Mouse (Mus musculus): ENCODE data around the gene Upf1. TPM values are rescaled to one million over a fixed set of nuclear protein-coding genes. Genes with fewer than 3 reads are reported as not detected.

Upf1 gene
- polyA plus RNA-seq, 1 experiment from 2014 or later, result 11.8 TPM

DNA sequence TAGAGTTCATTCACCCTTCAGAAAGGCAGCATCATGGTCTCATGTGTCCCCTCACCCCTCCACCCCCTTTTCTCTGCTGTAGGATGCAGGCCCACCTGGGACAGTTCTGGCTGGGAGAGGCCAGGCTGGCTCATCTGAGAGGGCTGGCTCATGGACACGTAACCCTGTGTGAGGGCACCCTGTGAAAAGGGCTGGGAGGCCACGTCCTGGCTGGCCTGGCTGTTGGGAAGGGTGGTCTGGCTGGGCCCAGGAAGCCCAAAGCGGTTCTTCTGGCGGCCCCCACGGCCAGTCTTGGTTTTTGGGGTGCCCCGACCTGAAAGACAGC is 20.2 kb downstream of the Upf1 start:
- Histone ChIP-seq H3K27me3 (replicated peaks; ENCODE audit: control insufficient read depth, insufficient read depth, low read length) (no peaks in the 10 kb centered on the region), H3K27ac (ENCODE audit: low read depth, low read length) (no peak overlapping the region), H3K36me3 (ENCODE audit: control insufficient read depth, insufficient read depth, low read length) (peaks cover 88% of the 10 kb centered on the region), H3K9me3 (replicated peaks; ENCODE audit: control insufficient read depth, low read length) (no peaks in the 10 kb centered on the region), H3K4me3 (ENCODE audit: low read depth, low read length) (no peak overlapping the region), H3K4me1 (ENCODE audit: control insufficient read depth, insufficient read depth, low read length) (peaks cover 18% of the 10 kb centered on the region), H3K9ac (ENCODE audit: low read length) (no peak overlapping the region), H3K4me2 (ENCODE audit: low read length) (no peak overlapping the region)
- DNase-seq (ENCODE audit: low spot score) (no peak), ATAC-seq (no peak)
- WGBS, result 97% methylated on average over 6 of the region's 6 CpGs

DNA sequence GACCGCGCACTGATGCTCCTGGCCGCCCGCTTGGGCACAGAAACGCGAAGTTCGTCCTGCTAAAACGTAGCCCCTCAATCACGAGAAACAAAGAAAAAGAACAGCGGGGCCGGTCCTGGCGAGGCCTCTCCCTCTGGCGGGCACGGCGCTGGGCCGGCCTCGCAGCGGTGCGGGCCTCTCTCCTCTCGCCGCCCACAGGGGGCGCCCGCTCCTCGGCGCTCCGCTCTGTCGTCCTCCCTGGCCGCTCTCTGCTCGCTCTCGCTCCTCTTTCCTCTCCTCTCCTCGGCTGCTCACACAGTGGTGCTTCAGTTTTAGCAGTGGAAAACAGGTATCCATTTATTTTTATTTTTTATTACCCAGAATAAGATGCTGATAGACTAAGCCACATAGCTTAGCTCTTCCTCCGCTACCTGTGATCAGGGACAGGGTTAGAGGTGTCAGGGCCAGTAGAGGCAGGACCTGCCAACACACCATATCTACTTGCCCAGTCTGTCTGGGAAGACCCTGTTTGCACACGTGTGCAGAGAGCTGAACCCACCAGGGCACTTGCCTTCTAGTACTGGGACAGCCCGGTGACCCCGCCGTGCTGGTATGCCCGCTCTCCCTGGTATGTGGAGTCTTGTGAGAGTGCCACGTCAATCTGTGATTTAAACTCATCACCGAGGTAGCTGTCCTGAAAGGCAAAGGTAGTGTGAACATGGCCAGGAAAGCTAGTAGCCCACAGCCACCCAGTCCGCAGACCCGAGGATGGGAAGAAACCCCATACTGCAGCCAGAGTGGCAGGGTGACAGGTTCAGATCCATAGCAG is 20.8 kb downstream of the Upf1 start:
- ATAC-seq (peak; percentile 84), DNase-seq (ENCODE audit: low spot score) (peak; percentile 85)
- Histone ChIP-seq H3K27me3 (replicated peaks; ENCODE audit: control insufficient read depth, insufficient read depth, low read length) (no peaks in the 10 kb centered on the region), H3K36me3 (ENCODE audit: control insufficient read depth, insufficient read depth, low read length) (peaks cover 87% of the 10 kb centered on the region), H3K9me3 (replicated peaks; ENCODE audit: control insufficient read depth, low read length) (no peaks in the 10 kb centered on the region), H3K27ac (ENCODE audit: low read depth, low read length) (no peak overlapping the region), H3K4me2 (ENCODE audit: low read length) (peak overlapping the region; percentile 22; the same call in 1 of the 2 replicates), H3K4me3 (ENCODE audit: low read depth, low read length) (no peak overlapping the region), H3K9ac (ENCODE audit: low read length) (0 out of 2 replicates have a peak overlapping the region, but pooled peaks have one; percentile 21), H3K4me1 (ENCODE audit: control insufficient read depth, insufficient read depth, low read length) (peaks cover 18% of the 10 kb centered on the region)
- WGBS, result 21% methylated on average over 41 of the region's 41 CpGs

- Histone ChIP-seq H3K27ac (ENCODE audit: low read depth, low read length) (no peak overlapping the region), H3K36me3 (ENCODE audit: control insufficient read depth, insufficient read depth, low read length) (peaks cover 81% of the 10 kb centered on the region), H3K27me3 (replicated peaks; ENCODE audit: control insufficient read depth, insufficient read depth, low read length) (no peaks in the 10 kb centered on the region), H3K4me2 (ENCODE audit: low read length) (0 out of 2 replicates have a peak overlapping the region, but pooled peaks have one; percentile 1), H3K9me3 (replicated peaks; ENCODE audit: control insufficient read depth, low read length) (no peaks in the 10 kb centered on the region), H3K4me3 (ENCODE audit: low read depth, low read length) (no peak overlapping the region), H3K9ac (ENCODE audit: low read length) (peak overlapping the region; percentile 43; the same call in 1 of the 2 replicates), H3K4me1 (ENCODE audit: control insufficient read depth, insufficient read depth, low read length) (peaks cover 18% of the 10 kb centered on the region)
- DNase-seq (ENCODE audit: low spot score) (no peak), ATAC-seq (no peak)
- 70% methylated on average over 19 of the region's 19 CpGs for WGBS
Observed at GRCm38 (mm10) chr8:70331526-70331925, 21.6 kb downstream of the Upf1 start.

DNA sequence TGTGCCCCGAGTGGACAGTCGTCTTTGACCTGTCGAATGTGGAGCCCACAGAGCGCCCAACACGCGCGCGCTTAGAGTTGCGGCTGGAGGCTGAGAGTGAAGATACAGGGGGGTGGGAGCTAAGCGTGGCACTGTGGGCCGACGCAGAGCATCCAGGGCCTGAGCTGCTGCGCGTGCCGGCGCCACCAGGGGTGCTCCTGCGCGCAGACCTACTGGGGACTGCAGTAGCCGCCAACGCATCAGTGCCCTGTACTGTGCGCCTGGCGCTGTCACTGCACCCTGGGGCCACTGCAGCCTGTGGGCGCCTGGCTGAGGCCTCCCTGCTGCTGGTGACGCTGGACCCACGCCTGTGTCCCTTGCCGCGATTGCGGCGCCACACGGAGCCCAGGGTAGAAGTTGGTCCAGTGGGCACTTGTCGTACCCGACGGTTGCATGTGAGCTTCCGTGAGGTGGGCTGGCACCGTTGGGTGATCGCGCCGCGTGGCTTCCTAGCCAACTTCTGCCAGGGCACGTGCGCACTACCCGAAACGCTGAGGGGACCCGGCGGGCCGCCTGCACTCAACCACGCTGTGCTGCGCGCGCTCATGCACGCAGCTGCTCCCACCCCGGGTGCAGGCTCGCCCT is 22.2 kb downstream of the Upf1 start:
- 30% methylated on average over 53 of the region's 53 CpGs for WGBS
- Histone ChIP-seq H3K4me2 (ENCODE audit: low read length) (peak overlapping the region; percentile 28; the same call in 1 of the 2 replicates), H3K27ac (ENCODE audit: low read depth, low read length) (0 out of 2 replicates have a peak overlapping the region, but pooled peaks have one; percentile 5), H3K36me3 (ENCODE audit: control insufficient read depth, insufficient read depth, low read length) (peaks cover 74% of the 10 kb centered on the region), H3K9me3 (replicated peaks; ENCODE audit: control insufficient read depth, low read length) (no peaks in the 10 kb centered on the region), H3K4me3 (ENCODE audit: low read depth, low read length) (no peak overlapping the region), H3K4me1 (ENCODE audit: control insufficient read depth, insufficient read depth, low read length) (peaks cover 18% of the 10 kb centered on the region), H3K27me3 (replicated peaks; ENCODE audit: control insufficient read depth, insufficient read depth, low read length) (no peaks in the 10 kb centered on the region), H3K9ac (ENCODE audit: low read length) (peak overlapping the region; percentile 37)
- peak; percentile 71 for DNase-seq (ENCODE audit: low spot score)
- peak; percentile 81 for ATAC-seq

DNA sequence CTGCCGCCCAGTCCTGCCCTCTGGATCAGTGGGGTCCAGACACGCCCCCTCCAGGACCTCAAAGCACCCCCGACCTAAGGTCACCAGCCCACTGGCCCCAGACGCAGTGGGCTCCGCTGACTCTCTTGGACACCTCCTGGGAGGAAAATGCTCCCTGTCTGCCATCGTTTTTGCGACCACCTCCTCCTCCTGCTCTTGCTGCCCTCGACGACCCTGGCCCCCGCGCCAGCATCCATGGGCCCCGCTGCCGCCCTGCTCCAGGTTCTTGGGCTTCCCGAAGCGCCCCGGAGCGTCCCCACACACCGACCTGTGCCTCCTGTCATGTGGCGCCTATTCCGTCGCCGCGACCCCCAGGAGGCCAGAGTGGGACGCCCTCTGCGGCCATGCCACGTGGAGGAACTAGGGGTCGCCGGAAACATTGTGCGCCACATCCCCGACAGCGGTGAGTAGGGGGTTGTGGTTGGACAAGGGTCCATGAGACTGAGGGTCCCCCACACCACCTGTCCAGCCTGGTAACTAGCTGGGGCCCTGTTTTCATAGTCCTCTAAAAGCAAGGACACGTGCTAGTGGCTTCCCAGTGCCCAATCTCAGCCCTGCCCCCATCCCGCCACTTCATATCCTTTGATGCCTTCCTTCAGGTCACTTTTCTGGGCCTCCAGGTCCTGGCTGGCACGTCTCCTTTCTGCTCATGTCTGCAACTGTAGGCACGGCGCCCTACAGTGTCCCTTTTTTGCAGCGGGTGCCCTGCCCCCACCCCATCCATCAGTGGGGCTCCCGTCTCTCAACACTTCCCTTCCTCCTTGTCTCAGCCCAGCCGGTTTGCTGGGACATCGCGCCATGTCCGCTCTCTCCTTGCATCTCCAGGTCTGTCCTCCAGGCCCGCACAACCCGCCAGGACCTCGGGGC is 23.0 kb downstream of the Upf1 start:
- no peak overlapping the region for H3K4me3 ChIP-seq (ENCODE audit: low read depth, low read length)
- peak overlapping the region; percentile 37 for H3K9ac ChIP-seq (ENCODE audit: low read length)
- 9% methylated on average over 45 of the region's 45 CpGs for WGBS
- peaks cover 18% of the 10 kb centered on the region for H3K4me1 ChIP-seq (ENCODE audit: control insufficient read depth, insufficient read depth, low read length)
- DNase-seq (ENCODE audit: low spot score) (no peak), ATAC-seq (peak; percentile 10)
- no peak overlapping the region for H3K27ac ChIP-seq (ENCODE audit: low read depth, low read length)
- H3K9me3 ChIP-seq (replicated peaks; ENCODE audit: control insufficient read depth, low read length), result no peaks in the 10 kb centered on the region
- no peaks in the 10 kb centered on the region for H3K27me3 ChIP-seq (replicated peaks; ENCODE audit: control insufficient read depth, insufficient read depth, low read length)
- peaks cover 71% of the 10 kb centered on the region for H3K36me3 ChIP-seq (ENCODE audit: control insufficient read depth, insufficient read depth, low read length)
- peak overlapping the region; percentile 28; the same call in 1 of the 2 replicates for H3K4me2 ChIP-seq (ENCODE audit: low read length)

GRCm38 (mm10) chr8:70329124-70329834 is 23.8 kb downstream of the Upf1 start, which contains the start of gene Gdf1:
Gdf1 (plus strand) TSS chr8:70329817.
- Histone ChIP-seq H3K4me2 (ENCODE audit: low read length) (peak within 1 kb of the TSS; percentile 28; the same call in 1 of the 2 replicates), H3K27me3 (replicated peaks; ENCODE audit: control insufficient read depth, insufficient read depth, low read length) (no peaks in the 10 kb centered on the region), H3K36me3 (ENCODE audit: control insufficient read depth, insufficient read depth, low read length) (peaks cover 70% of the 10 kb centered on the region), H3K9ac (ENCODE audit: low read length) (peak within 1 kb of the TSS; percentile 37), H3K27ac (ENCODE audit: low read depth, low read length) (no peak within 1 kb of the TSS), H3K4me1 (ENCODE audit: control insufficient read depth, insufficient read depth, low read length) (peaks cover 18% of the 10 kb centered on the region), H3K9me3 (replicated peaks; ENCODE audit: control insufficient read depth, low read length) (no peaks in the 10 kb centered on the region), H3K4me3 (ENCODE audit: low read depth, low read length) (no peak within 1 kb of the TSS)
- no peak for DNase-seq (ENCODE audit: low spot score)
- 29% methylated on average over 14 of the region's 14 CpGs for WGBS
- no peak for ATAC-seq

GRCm38 (mm10) chr8:70327512-70327911 is 25.6 kb downstream of the Upf1 start:
- ATAC-seq, result no peak
- 93% methylated on average over 6 of the region's 6 CpGs for WGBS

GRCm38 (mm10) chr8:70323716-70324115 is 29.4 kb downstream of the Upf1 start:
- H3K36me3 ChIP-seq (ENCODE audit: control insufficient read depth, insufficient read depth, low read length), result peaks cover 60% of the 10 kb centered on the region
- no peak overlapping the region for H3K27ac ChIP-seq (ENCODE audit: low read depth, low read length)
- 93% methylated on average over 3 of the region's 3 CpGs for WGBS
- H3K9me3 ChIP-seq (replicated peaks; ENCODE audit: control insufficient read depth, low read length), result no peaks in the 10 kb centered on the region
- no peak for ATAC-seq
- DNase-seq (ENCODE audit: low spot score), result no peak
- no peaks in the 10 kb centered on the region for H3K4me1 ChIP-seq (ENCODE audit: control insufficient read depth, insufficient read depth, low read length)
- H3K4me3 ChIP-seq (ENCODE audit: low read depth, low read length), result no peak overlapping the region
- no peak overlapping the region for H3K9ac ChIP-seq (ENCODE audit: low read length)
- no peaks in the 10 kb centered on the region for H3K27me3 ChIP-seq (replicated peaks; ENCODE audit: control insufficient read depth, insufficient read depth, low read length)
- no peak overlapping the region for H3K4me2 ChIP-seq (ENCODE audit: low read length)

More at GRCm38 (mm10) chr8:70327512-70327911, 25.6 kb downstream of the Upf1 start:
- Histone ChIP-seq H3K9ac (ENCODE audit: low read length) (no peak overlapping the region), H3K4me2 (ENCODE audit: low read length) (no peak overlapping the region), H3K27ac (ENCODE audit: low read depth, low read length) (no peak overlapping the region), H3K4me3 (ENCODE audit: low read depth, low read length) (no peak overlapping the region), H3K9me3 (replicated peaks; ENCODE audit: control insufficient read depth, low read length) (no peaks in the 10 kb centered on the region), H3K4me1 (ENCODE audit: control insufficient read depth, insufficient read depth, low read length) (peaks cover 18% of the 10 kb centered on the region), H3K36me3 (ENCODE audit: control insufficient read depth, insufficient read depth, low read length) (peaks cover 68% of the 10 kb centered on the region), H3K27me3 (replicated peaks; ENCODE audit: control insufficient read depth, insufficient read depth, low read length) (no peaks in the 10 kb centered on the region)
- DNase-seq (ENCODE audit: low spot score), result no peak

Data from forebrain, embryonic 14.5 days (tissue).